Mouse (Mus musculus) heart, adult 9 months (tissue): ENCODE measurements around the gene Dmd.

Experiments
- DNase-seq, 2 experiments: peaks; one replicate each; pipeline ENCODE4 v3.0.0; 2022; ENCODE audit warnings: low spot score in 2 of 2

Dmd gene

GRCm38 (mm10) chrX:84364981-84365380, 1416.3 kb downstream of the Dmd start:
- no peak for DNase-seq

- DNase-seq = no peak
These were observed 1486.9 kb downstream of the Dmd start for GRCm38 (mm10) chrX:84435608-84436007.

- no peak for DNase-seq
These were observed 1487.9 kb downstream of the Dmd start for GRCm38 (mm10) chrX:84436556-84436955.

GRCm38 (mm10) chrX:84442996-84443395, 1494.3 kb downstream of the Dmd start:
- DNase-seq = no peak

GRCm38 (mm10) chrX:84443985-84444384, 1495.3 kb downstream of the Dmd start:
- no peak for DNase-seq

- no peak for DNase-seq
These were observed 1496.0 kb downstream of the Dmd start for GRCm38 (mm10) chrX:84444638-84445037.

- no peak for DNase-seq
These were observed 1505.8 kb downstream of the Dmd start for GRCm38 (mm10) chrX:84454473-84454872.

GRCm38 (mm10) chrX:84514650-84515366, 1566.1 kb downstream of the Dmd start:
- DNase-seq = no peak

- DNase-seq = no peak
These were observed 1603.3 kb downstream of the Dmd start for GRCm38 (mm10) chrX:84551995-84552394.

- DNase-seq = no peak
These were observed 1604.8 kb downstream of the Dmd start for GRCm38 (mm10) chrX:84553441-84553840.

GRCm38 (mm10) chrX:84598476-84598875, 1649.8 kb downstream of the Dmd start:
- no peak for DNase-seq

GRCm38 (mm10) chrX:84640446-84640845, 1691.8 kb downstream of the Dmd start:
- DNase-seq = no peak

GRCm38 (mm10) chrX:84747683-84748082, 1799.0 kb downstream of the Dmd start:
- no peak for DNase-seq

GRCm38 (mm10) chrX:84860012-84860647, 1911.5 kb downstream of the Dmd start:
- peak in 1 of 2 experiments; percentile 6 for DNase-seq

- no peak for DNase-seq
These were observed 1924.4 kb downstream of the Dmd start for GRCm38 (mm10) chrX:84873090-84873489.

GRCm38 (mm10) chrX:84878125-84878524, 1929.5 kb downstream of the Dmd start:
- no peak for DNase-seq

GRCm38 (mm10) chrX:84932715-84933473, 1984.2 kb downstream of the Dmd start:
- no peak for DNase-seq

GRCm38 (mm10) chrX:84960557-84960956, 2011.9 kb downstream of the Dmd start:
- no peak for DNase-seq

GRCm38 (mm10) chrX:84960972-84961371, 2012.3 kb downstream of the Dmd start:
- DNase-seq = no peak

- no peak for DNase-seq
These were observed 2059.6 kb downstream of the Dmd start for GRCm38 (mm10) chrX:85008304-85008703.

- no peak for DNase-seq
These were observed 2092.9 kb downstream of the Dmd start for GRCm38 (mm10) chrX:85041466-85042058.

- DNase-seq = no peak
These were observed 2098.0 kb downstream of the Dmd start for GRCm38 (mm10) chrX:85046631-85047030.
